Mouse (Mus musculus) stomach, embryonic 14.5 days (tissue): Measurements from ENCODE around the gene Npas4. TPM values are rescaled to one million over a fixed set of nuclear protein-coding genes. Genes with fewer than 3 reads are reported as not detected.

Source experiments
- ATAC-seq: fragments of 200-750 bp; cut with Nextera tagmentation; 2 replicates; pipeline ENCODE4 v1.8.0; 2017; ENCODE audit warnings: low read depth, moderate TSS enrichment; ENCODE audit not compliant: insufficient number of reproducible peaks, insufficient read depth, low FRiP score
- H3K27ac ChIP-seq: fragments of 300-500 bp; sonication (generic); 2 replicates; pipeline ENCODE4 v1.5.1; 2014; ENCODE audit warnings: mild to moderate bottlenecking, low read length, moderate library complexity, mixed read lengths
- H3K27me3 ChIP-seq: fragments of 300-500 bp; sonication (generic); 2 replicates; pipeline ENCODE4 v1.6.1; 2014; ENCODE audit warnings: low read length, control low read depth, mixed read lengths; ENCODE audit not compliant: control insufficient read depth, insufficient read depth
- H3K36me3 ChIP-seq: fragments of 300-500 bp; sonication (generic); 2 replicates; pipeline ENCODE4 v1.6.1; 2014; ENCODE audit warnings: mild to moderate bottlenecking, control low read depth, low read length, moderate library complexity, mixed read lengths; ENCODE audit not compliant: control insufficient read depth, insufficient read depth
- H3K4me1 ChIP-seq: fragments of 300-500 bp; sonication (generic); 2 replicates; pipeline ENCODE4 v1.6.1; 2014; ENCODE audit warnings: low read length, control low read depth, mixed read lengths; ENCODE audit not compliant: control insufficient read depth, insufficient read depth
- H3K4me2 ChIP-seq: fragments of 300-500 bp; sonication (generic); replicated peaks from 2 replicates; pipeline ENCODE4 v1.6.1; 2014; ENCODE audit warnings: low read depth, low read length, control low read depth
- H3K4me3 ChIP-seq: fragments of 300-500 bp; sonication (generic); 2 replicates; pipeline ENCODE4 v1.5.1; 2014; ENCODE audit warnings: low read depth, low read length, control low read depth
- H3K9ac ChIP-seq: fragments of 300-500 bp; sonication (generic); replicated peaks from 2 replicates; pipeline ENCODE4 v1.6.1; 2014; ENCODE audit warnings: low read depth, mild to moderate bottlenecking, control low read depth, low read length, moderate library complexity, mixed read lengths
- H3K9me3 ChIP-seq: fragments of 300-500 bp; sonication (generic); 2 replicates; pipeline ENCODE4 v1.6.1; 2016; ENCODE audit warnings: low read depth, low read length, control low read depth; ENCODE audit not compliant: control insufficient read depth
- WGBS: fragments of 180-500 bp; shearing (Covaris S2); extraction: QIAGEN DNeasy Blood & Tissue Kit; methylation state at CpG from one replicate; pipeline ENCODE4 v1.1.7; 2014; 5-methylcytosine and 5-hydroxymethylcytosine counted together
- polyA plus RNA-seq: library from polyadenylated mRNA; unstranded; fragments of >200 nt; fragmentation: Nextera tagmentation; extraction: Ambion mirVana; gene quantifications from 2 replicates; pipeline ENCODE4 v1.2.1, GENCODE M21; 2014

Gene Npas4
- polyA plus RNA-seq, 1 experiment from 2014 or later: 0.26 TPM

GRCm38 (mm10) chr19:4942551-4943252 lies 47.4 kb downstream of the Npas4 start, which contains the start of gene Peli3:
Gene Peli3, minus strand, starts transcription at chr19:4943127.
- H3K9ac ChIP-seq: peak within 1 kb of the TSS; percentile 46; the same call in 1 of the 2 replicates
- no peaks in the 10 kb centered on the region for H3K36me3 ChIP-seq
- H3K9me3 ChIP-seq: no peaks in the 10 kb centered on the region
- ATAC-seq: peak; percentile 93
- H3K4me1 ChIP-seq: peaks cover 10% of the 10 kb centered on the region
- no peaks in the 10 kb centered on the region for H3K27me3 ChIP-seq
- H3K4me3 ChIP-seq: peak within 1 kb of the TSS; percentile 57
- H3K27ac ChIP-seq: 0 out of 2 replicates have a peak within 1 kb of the TSS, but pooled peaks have one; percentile 6
- WGBS: 1% methylated on average over 44 of the region's 55 CpGs
- peak within 1 kb of the TSS; percentile 89 for H3K4me2 ChIP-seq

GRCm38 (mm10) chr19:4937444-4938310 lies 52.4 kb downstream of the Npas4 start:
- H3K4me2 ChIP-seq: no peak overlapping the region
- peaks cover 5% of the 10 kb centered on the region; the same call in 1 of the 2 replicates for H3K4me1 ChIP-seq
- 89% methylated on average over 17 of the region's 17 CpGs for WGBS
- no peaks in the 10 kb centered on the region for H3K27me3 ChIP-seq
- H3K27ac ChIP-seq: no peak overlapping the region
- H3K36me3 ChIP-seq: no peaks in the 10 kb centered on the region
- no peak for ATAC-seq
- no peak overlapping the region for H3K4me3 ChIP-seq
- no peaks in the 10 kb centered on the region for H3K9me3 ChIP-seq
- no peak overlapping the region for H3K9ac ChIP-seq

- Histone ChIP-seq H3K27ac (no peak overlapping the region), H3K27me3 (no peaks in the 10 kb centered on the region), H3K36me3 (no peaks in the 10 kb centered on the region), H3K4me3 (no peak overlapping the region), H3K4me2 (no peak overlapping the region), H3K9me3 (no peaks in the 10 kb centered on the region), H3K4me1 (no peaks in the 10 kb centered on the region), H3K9ac (no peak overlapping the region)
- ATAC-seq: no peak
- WGBS: 71% methylated on average over 2 of the region's 2 CpGs
Measured at GRCm38 (mm10) chr19:4936896-4937295, 53.2 kb downstream of the Npas4 start.

Other genes with a start within 250 kb of the Npas4 start
- 72.2 and 79.1 TPM in 2 replicates for gene Rbm4b, start 233.8 kb downstream of the Npas4 start, polyA plus RNA-seq
- 58.0 and 60.7 TPM in 2 replicates for gene Rbm4, start 196.4 kb downstream of the Npas4 start, polyA plus RNA-seq
- gene Gm21992, start 178.7 kb downstream of the Npas4 start, polyA plus RNA-seq: 32.0 and 35.8 TPM in 2 replicates
- gene Rbm14, start 178.7 kb downstream of the Npas4 start, polyA plus RNA-seq: 75.9 and 77.7 TPM in 2 replicates
- gene Ccs, start 151.0 kb downstream of the Npas4 start, polyA plus RNA-seq: 55.4 and 55.8 TPM in 2 replicates
- 0.07 TPM in 1 of 2 replicates, not detected in the other for gene Ccdc87, start 150.9 kb downstream of the Npas4 start, polyA plus RNA-seq
- gene Ctsf, start 135.2 kb downstream of the Npas4 start, polyA plus RNA-seq: 22.7 and 30.0 TPM in 2 replicates
- 1.8 and 2.1 TPM in 2 replicates for gene Actn3, start 112.4 kb downstream of the Npas4 start, polyA plus RNA-seq
- 9.9 and 10.2 TPM in 2 replicates for gene Zdhhc24, start 111.6 kb downstream of the Npas4 start, polyA plus RNA-seq
- gene Bbs1, start 83.7 kb downstream of the Npas4 start, polyA plus RNA-seq: 4.0 and 6.4 TPM in 2 replicates
- 90.1 and 93.8 TPM in 2 replicates for gene Dpp3, start 62.0 kb downstream of the Npas4 start, polyA plus RNA-seq
- gene Peli3, start 47.2 kb downstream of the Npas4 start, polyA plus RNA-seq: 1.5 and 1.6 TPM in 2 replicates
- 107 and 115 TPM in 2 replicates for gene Mrpl11, start 28.2 kb downstream of the Npas4 start, polyA plus RNA-seq
- 3.5 and 4.7 TPM in 2 replicates for gene Slc29a2, start 33.5 kb upstream of the Npas4 start, polyA plus RNA-seq
- 40.5 and 45.4 TPM in 2 replicates for gene B4gat1, start 48.5 kb upstream of the Npas4 start, polyA plus RNA-seq
- gene AC124502.3, start 48.6 kb upstream of the Npas4 start, polyA plus RNA-seq: 0.55 and 1.8 TPM in 2 replicates
- gene Brms1, start 51.0 kb upstream of the Npas4 start, polyA plus RNA-seq: 43.4 and 45.3 TPM in 2 replicates
- gene Rin1, start 60.2 kb upstream of the Npas4 start, polyA plus RNA-seq: 2.4 and 3.3 TPM in 2 replicates
- gene Cd248, start 77.8 kb upstream of the Npas4 start, polyA plus RNA-seq: 88.3 and 90.1 TPM in 2 replicates
- gene Tmem151a, start 95.2 kb upstream of the Npas4 start, polyA plus RNA-seq: 6.4 and 7.7 TPM in 2 replicates
- gene Yif1a, start 98.2 kb upstream of the Npas4 start, polyA plus RNA-seq: 112 and 117 TPM in 2 replicates
- 25.8 and 27.3 TPM in 2 replicates for gene Cnih2, start 108.2 kb upstream of the Npas4 start, polyA plus RNA-seq
- gene Rab1b, start 116.8 kb upstream of the Npas4 start, polyA plus RNA-seq: 253 TPM in 2 replicates
- gene Klc2, start 128.2 kb upstream of the Npas4 start, polyA plus RNA-seq: 15.7 and 15.9 TPM in 2 replicates